Mouse (Mus musculus): ENCODE measurements around the gene Rnf121. TPM values are rescaled to one million over a fixed set of nuclear protein-coding genes. Genes with fewer than 3 reads are reported as not detected.

Rnf121 gene
- 31.3 and 40.7 TPM in 2 replicates for total RNA-seq (2014; rRNA removed)
- polyA plus RNA-seq (2015; fragmentation: Nextera tagmentation; extraction: Ambion mirVana) = 22.0 and 23.4 TPM in 2 replicates

DNA sequence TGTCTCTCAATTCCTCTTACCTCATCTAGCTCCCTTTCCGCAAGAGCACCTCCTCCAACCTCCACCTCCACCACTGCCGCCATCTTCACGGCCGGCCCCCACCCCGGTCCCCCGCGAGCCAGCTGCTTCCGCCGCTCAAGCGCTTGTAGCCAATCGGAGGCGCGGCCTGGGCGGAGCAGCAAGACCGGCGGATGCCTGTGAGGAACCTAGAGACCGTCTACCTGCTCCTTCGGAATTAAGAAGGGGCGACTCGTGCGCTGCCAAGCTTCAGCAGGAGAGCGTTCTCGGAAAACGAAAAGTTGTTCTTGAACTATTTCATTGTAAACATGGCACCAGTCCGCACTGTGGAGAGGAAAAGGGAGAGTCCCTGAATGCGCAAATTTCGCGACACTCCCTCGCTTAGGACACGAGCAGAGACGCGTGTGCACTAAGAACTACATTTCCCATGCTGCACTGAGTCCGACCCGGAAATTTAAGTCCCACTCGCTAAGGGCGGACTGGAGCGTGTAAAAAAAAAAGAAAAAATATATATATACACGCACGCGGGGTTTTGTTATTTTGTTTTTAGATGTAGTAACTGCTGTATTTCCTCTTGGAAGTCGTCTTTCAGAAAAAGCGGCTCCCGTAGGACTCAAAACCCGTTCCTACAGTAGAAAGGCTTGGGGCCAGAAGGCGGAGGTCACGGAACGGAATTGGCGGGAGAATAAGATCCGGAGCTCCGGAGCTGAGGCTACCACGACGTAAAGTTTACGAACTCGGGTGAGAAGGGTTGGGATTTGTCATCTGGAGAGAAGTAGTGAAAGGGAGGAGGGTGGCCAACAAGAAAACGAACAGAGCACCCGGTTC lies at the start of gene Rnf121, which contains the start of the genes Xndc1 and Xntrpc:
Gene Rnf121 (minus strand): TSS at position 424 of the 846 bp plus-strand sequence.
Gene Xndc1 (plus strand): TSS at position 466 of the 846 bp plus-strand sequence.
Gene Xntrpc (plus strand): TSS at position 668 of the 846 bp plus-strand sequence.
- no peaks in the 10 kb centered on the region for H3K9me3 ChIP-seq (ENCODE audit: low read length)
- H3K27ac ChIP-seq (ENCODE audit: low read depth, low read length) = peak within 1 kb of the TSS; percentile 83
- H3K9ac ChIP-seq (replicated peaks; ENCODE audit: low read length, poor library complexity, severe bottlenecking) = peak within 1 kb of the TSS; percentile 77
- H3K36me3 ChIP-seq (ENCODE audit: insufficient read depth, low read length) = no peaks in the 10 kb centered on the region
- DNase-seq (ENCODE audit: low spot score) (peak; percentile 95), ATAC-seq (ENCODE audit: low FRiP score) (peak; percentile 99)
- TF ChIP-seq CTCF (IDR thresholded peaks at IDR 0.05) = no peak
- under 1% methylated on average over 56 of the region's 56 CpGs for WGBS
- no peaks in the 10 kb centered on the region for H3K27me3 ChIP-seq (ENCODE audit: insufficient read depth, low read length)
- peak within 1 kb of the TSS; percentile 63 for H3K4me2 ChIP-seq (ENCODE audit: low read depth, low read length, poor library complexity, severe bottlenecking)
- H3K4me1 ChIP-seq (ENCODE audit: insufficient read depth, low read length) = peaks cover 8% of the 10 kb centered on the region; the same call in 1 of the 2 replicates
- peak within 1 kb of the TSS; percentile 64 for H3K4me3 ChIP-seq (ENCODE audit: low read depth, low read length)

GRCm38 (mm10) chr7:102113151-102113729 lies 48.0 kb upstream of the Rnf121 start:
- H3K9me3 ChIP-seq (ENCODE audit: low read length) = no peaks in the 10 kb centered on the region
- TF ChIP-seq CTCF (IDR thresholded peaks at IDR 0.05) = no peak
- no peaks in the 10 kb centered on the region for H3K27me3 ChIP-seq (ENCODE audit: insufficient read depth, low read length)
- no peak for ATAC-seq (ENCODE audit: low FRiP score)
- DNase-seq (ENCODE audit: low spot score) = no peak
- H3K27ac ChIP-seq (ENCODE audit: low read depth, low read length) = no peak overlapping the region
- H3K4me3 ChIP-seq (ENCODE audit: low read depth, low read length) = no peak overlapping the region
- H3K4me1 ChIP-seq (ENCODE audit: insufficient read depth, low read length) = no peaks in the 10 kb centered on the region
- WGBS = 87% methylated on average over 45 of the region's 45 CpGs
- no peak overlapping the region for H3K9ac ChIP-seq (replicated peaks; ENCODE audit: low read length, poor library complexity, severe bottlenecking)
- H3K36me3 ChIP-seq (ENCODE audit: insufficient read depth, low read length) = peaks cover 2% of the 10 kb centered on the region; the same call in 1 of the 2 replicates
- no peak overlapping the region for H3K4me2 ChIP-seq (ENCODE audit: low read depth, low read length, poor library complexity, severe bottlenecking)

DNA sequence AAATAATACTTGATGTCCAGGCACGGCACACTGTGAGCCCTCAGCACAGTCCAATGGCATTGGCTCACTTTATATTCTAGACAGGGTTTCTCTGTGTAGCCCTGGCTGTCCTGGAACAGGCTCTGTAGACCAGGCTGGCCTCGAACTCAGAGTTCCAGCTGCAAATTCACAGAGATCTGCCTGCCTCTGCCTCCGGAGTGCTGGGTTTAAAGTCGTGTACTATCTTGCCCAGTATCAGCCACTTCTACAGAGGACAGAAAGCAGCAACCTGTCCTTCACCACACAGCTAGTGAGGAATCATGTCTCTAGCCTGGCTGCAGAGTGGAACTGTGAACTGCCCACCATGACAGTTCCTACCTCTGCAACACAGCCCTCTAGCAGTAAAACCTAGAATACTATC lies 44.5 kb upstream of the Rnf121 start:
- peaks cover 3% of the 10 kb centered on the region; the same call in 1 of the 2 replicates for H3K4me1 ChIP-seq (ENCODE audit: insufficient read depth, low read length)
- TF ChIP-seq CTCF (IDR thresholded peaks at IDR 0.05) = no peak
- H3K4me3 ChIP-seq (ENCODE audit: low read depth, low read length) = no peak overlapping the region

DNA sequence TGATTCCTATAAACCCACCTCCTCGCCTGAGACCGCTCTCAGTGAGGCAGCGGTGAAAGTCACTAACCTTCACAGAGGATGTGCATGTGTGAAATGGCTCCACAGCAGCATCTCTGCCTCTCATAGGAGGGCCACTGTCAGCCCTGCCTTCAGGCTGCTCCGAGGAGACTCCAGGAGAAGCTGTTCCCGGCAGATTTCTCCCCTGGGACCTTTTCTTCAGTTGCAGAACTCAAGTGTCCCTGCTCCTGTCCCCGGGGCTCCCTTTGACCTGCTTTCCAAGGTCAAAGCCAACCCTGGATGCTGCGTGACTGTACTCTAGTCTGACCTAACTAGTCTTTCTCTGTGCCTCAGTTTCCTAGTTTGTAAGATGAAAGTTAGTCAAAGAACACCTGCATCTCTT lies 43.9 kb upstream of the Rnf121 start, which contains the start of gene Art5:
Gene Art5 (minus strand): TSS at position 319 of the 400 bp plus-strand sequence.
- peaks cover 3% of the 10 kb centered on the region; the same call in 1 of the 2 replicates for H3K4me1 ChIP-seq (ENCODE audit: insufficient read depth, low read length)
- 84% methylated on average over 7 of the region's 7 CpGs for WGBS

More for the DNA sequence above, 44.5 kb upstream of the Rnf121 start:
- H3K27me3 ChIP-seq (ENCODE audit: insufficient read depth, low read length) = no peaks in the 10 kb centered on the region
- H3K4me2 ChIP-seq (ENCODE audit: low read depth, low read length, poor library complexity, severe bottlenecking) = no peak overlapping the region
- H3K27ac ChIP-seq (ENCODE audit: low read depth, low read length) = no peak overlapping the region
- 82% methylated on average over 4 of the region's 4 CpGs for WGBS
- H3K9ac ChIP-seq (replicated peaks; ENCODE audit: low read length, poor library complexity, severe bottlenecking) = no peak overlapping the region
- ATAC-seq (ENCODE audit: low FRiP score) (no peak), DNase-seq (ENCODE audit: low spot score) (no peak)
- H3K9me3 ChIP-seq (ENCODE audit: low read length) = no peaks in the 10 kb centered on the region
- H3K36me3 ChIP-seq (ENCODE audit: insufficient read depth, low read length) = no peaks in the 10 kb centered on the region

GRCm38 (mm10) chr7:102108206-102108605 lies 42.9 kb upstream of the Rnf121 start:
- no peaks in the 10 kb centered on the region for H3K36me3 ChIP-seq (ENCODE audit: insufficient read depth, low read length)
- ATAC-seq (ENCODE audit: low FRiP score) (no peak), DNase-seq (ENCODE audit: low spot score) (no peak)
- H3K4me1 ChIP-seq (ENCODE audit: insufficient read depth, low read length) = peaks cover 3% of the 10 kb centered on the region; the same call in 1 of the 2 replicates
- H3K9me3 ChIP-seq (ENCODE audit: low read length) = no peaks in the 10 kb centered on the region
- H3K4me3 ChIP-seq (ENCODE audit: low read depth, low read length) = no peak overlapping the region
- H3K4me2 ChIP-seq (ENCODE audit: low read depth, low read length, poor library complexity, severe bottlenecking) = no peak overlapping the region
- H3K9ac ChIP-seq (replicated peaks; ENCODE audit: low read length, poor library complexity, severe bottlenecking) = no peak overlapping the region
- TF ChIP-seq CTCF (IDR thresholded peaks at IDR 0.05) = no peak
- 92% methylated on average over 1 of the region's 1 CpGs for WGBS
- H3K27me3 ChIP-seq (ENCODE audit: insufficient read depth, low read length) = no peaks in the 10 kb centered on the region
- no peak overlapping the region for H3K27ac ChIP-seq (ENCODE audit: low read depth, low read length)

More for the DNA sequence above, 43.9 kb upstream of the Rnf121 start, which contains the start of gene Art5:
- no peak for ATAC-seq (ENCODE audit: low FRiP score)
- H3K4me2 ChIP-seq (ENCODE audit: low read depth, low read length, poor library complexity, severe bottlenecking) = no peak within 1 kb of the TSS
- no peak for DNase-seq (ENCODE audit: low spot score)
- H3K9ac ChIP-seq (replicated peaks; ENCODE audit: low read length, poor library complexity, severe bottlenecking) = no peak within 1 kb of the TSS
- H3K27me3 ChIP-seq (ENCODE audit: insufficient read depth, low read length) = no peaks in the 10 kb centered on the region
- no peak within 1 kb of the TSS for H3K27ac ChIP-seq (ENCODE audit: low read depth, low read length)
- no peaks in the 10 kb centered on the region for H3K9me3 ChIP-seq (ENCODE audit: low read length)
- no peaks in the 10 kb centered on the region for H3K36me3 ChIP-seq (ENCODE audit: insufficient read depth, low read length)
- TF ChIP-seq CTCF (IDR thresholded peaks at IDR 0.05) = no peak
- H3K4me3 ChIP-seq (ENCODE audit: low read depth, low read length) = no peak within 1 kb of the TSS
